Mouse (Mus musculus): Measurements from ENCODE around the gene Hsp90b1.
"Not testable (repeated sequence)": the region's sequence is repeated elsewhere in the genome, so short reads cannot be mapped to it uniquely, and the experiment has no call there.

Hsp90b1 gene

DNA sequence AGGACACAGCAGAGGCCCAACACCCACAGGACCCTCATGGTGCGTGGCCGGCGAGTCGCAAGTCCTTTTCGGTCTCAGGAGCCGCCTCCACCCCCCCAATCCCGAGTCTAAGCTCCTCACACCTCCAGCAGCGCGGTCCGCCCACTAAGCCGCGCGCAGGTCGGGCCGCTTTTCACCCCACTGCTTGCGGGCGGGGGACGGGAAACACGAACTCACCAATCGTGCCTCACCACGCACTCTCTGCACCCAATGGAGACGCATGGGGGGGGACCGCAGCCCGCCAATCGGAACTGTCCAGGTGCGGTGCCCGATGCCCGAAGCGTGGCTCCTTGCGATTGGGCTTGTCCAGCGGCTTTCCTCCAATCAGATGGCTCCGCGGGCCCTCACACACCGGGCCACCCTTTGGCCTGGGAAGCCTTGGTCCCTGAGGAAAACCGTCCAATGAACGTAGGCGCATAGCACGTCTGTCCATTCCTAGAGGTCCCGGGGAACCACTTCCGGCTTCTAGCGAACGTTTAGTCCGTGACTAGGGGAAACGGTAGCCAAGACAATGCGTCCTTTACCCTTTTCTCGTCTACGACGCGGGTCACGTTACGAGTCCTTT is at the start of gene Hsp90b1, which contains the start of gene Ttc41:
Gene Hsp90b1 (minus strand): TSS at position 192 of the 604 bp plus-strand sequence.
Gene Ttc41 (plus strand): TSS at position 494 of the 604 bp plus-strand sequence.
- DNase-seq = peak; percentile 99

DNA sequence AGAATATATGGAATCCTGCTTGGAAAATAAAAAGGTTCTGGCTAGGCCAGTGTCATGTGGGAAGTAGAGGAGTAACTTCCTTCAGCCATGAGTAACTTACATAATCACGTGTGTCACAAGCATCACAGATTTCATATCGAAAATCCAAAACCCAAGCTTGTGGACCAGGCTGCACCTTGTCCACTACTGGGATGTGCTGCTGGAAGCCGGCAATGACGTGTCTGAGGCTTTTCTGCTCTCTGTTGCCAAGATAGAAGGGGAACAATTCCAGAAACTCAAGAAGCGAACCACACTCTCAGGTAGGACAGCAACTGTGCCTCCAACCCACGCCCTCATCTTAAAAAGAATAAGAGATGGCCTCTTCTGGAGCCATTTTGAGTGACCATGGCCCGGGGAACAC is 39.0 kb upstream of the Hsp90b1 start:
- DNase-seq = no peak

DNA sequence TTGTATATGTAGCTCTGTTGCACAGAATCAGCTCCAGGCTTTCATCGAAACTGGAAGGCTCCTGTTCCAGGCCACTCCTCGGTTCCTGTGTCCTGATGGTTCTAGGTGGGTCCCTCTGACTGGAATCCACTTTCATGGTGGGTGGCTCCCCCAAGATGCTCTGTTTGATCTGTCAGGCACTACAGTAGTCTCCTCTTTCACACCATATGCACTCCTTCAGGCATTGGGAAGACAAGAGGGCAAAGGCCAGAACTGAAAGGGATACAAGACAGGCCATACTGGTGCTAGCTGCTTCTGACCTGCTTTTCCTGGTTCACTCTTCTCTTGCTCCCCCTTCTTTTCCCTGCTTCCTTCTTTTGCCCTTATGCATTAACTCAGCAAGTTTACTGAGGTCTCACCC is 37.6 kb upstream of the Hsp90b1 start:
- no peak for DNase-seq

DNA sequence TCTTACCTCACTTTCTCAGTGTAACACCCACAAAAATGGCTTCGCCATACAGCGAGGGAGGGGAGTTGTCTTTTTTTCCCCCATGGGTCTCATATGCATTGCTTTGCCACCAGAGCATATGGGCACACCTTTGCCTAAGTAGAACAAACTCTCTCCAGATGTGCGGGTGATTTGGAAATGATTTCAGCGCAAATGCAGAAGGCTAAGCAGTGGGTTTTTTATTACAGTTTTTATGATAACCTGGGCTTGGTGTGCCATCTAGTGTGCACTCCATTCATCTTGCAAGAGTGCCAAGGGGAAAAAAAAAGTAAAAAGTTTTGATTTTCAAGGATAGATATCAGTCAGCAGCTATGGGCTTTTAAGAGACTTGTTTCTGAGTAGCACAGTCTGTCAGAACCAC is 29.7 kb upstream of the Hsp90b1 start:
- no peak for DNase-seq

DNA sequence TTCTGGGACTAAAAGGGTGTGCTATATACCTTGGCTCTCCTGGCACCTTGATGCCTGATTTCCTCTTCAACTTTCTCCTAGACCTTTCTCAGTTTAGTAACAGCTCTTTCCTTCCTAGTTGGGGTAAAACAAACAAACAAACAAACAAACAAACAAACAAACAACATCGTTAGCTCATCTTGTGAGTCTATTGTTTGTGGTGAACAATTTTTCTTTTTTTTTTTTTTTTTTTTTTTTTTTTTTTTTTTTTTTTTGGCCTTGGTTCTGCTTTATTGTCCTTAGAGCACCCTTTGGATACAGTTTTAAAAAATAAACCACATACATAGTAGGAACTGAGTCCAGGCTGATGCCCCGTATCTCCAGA is 26.2 kb upstream of the Hsp90b1 start:
- no peak for DNase-seq

DNA sequence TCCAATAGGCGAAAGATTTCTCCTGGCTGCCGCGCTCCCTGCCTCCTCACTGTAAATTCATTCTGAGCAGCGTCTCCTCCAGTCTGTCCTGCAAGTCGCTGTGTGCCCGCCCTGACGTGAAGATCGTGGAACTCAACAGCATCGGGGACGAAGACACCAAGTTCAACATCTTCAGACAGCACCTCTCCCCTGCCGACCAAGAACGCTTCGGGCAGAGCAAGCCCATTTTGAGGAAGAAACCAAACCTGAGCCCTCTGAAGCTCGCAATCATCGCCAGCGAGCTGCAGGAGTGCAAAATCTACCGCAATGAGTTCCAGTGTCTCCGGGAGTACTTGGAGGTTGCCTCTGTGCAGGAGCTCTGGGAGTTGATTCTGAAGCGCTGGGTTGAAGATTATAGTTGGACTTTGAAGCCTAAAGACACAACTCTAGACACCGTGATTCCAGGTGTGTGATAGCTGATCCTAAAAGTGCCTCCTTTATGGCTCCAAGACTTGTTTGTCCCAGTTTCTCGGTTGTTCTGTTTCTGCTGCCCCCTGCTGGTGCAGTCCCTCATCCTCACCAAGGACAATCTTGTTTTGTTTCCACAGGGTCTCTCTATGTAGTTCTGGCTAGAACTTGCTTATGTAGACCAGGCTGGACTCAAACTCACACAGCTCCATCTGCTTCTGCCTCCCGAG is 25.7 kb upstream of the Hsp90b1 start:
- peak; percentile 87 for DNase-seq

DNA sequence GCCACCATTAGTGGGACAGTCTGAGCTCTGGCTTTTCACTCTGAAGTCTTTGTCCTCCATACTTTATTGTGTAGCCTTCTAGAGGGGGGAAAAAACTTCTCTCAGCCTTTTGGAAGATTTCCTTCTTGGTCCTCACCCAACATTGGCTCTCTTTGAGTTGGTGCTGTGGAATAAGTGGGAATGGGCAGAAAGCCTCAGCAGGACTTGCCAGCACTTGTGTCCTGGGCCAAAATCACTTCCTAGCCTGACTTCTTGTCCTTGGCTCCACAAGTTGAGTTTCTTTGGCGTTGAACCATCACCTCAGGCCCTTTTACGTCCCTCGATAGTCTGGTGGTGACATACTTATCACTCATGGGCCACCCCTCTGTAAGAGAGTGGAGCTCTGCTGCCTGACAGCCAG is 22.9 kb upstream of the Hsp90b1 start:
- DNase-seq = no peak

DNA sequence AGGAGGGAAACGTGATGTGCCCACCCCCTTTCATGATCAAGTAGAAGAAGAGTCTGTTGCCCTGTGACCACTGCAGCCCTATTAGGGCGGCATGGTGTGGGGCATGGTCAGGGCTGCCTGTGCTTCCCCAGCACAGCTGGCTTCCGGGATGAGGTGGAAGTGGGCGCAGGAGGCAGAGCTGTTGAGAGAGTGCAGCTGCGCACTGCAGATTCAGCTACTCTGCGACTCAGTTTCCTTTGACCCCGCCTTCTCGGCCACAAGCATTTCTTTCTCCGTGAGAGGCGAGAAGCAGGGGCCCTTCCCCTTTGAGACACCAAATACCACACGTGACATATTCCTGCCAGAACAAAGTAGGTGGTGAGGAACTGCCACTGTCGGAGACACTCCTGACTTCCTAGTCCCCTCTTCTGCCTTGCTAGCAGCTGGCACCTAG is 22.3 kb upstream of the Hsp90b1 start:
- DNase-seq = peak; percentile 22

DNA sequence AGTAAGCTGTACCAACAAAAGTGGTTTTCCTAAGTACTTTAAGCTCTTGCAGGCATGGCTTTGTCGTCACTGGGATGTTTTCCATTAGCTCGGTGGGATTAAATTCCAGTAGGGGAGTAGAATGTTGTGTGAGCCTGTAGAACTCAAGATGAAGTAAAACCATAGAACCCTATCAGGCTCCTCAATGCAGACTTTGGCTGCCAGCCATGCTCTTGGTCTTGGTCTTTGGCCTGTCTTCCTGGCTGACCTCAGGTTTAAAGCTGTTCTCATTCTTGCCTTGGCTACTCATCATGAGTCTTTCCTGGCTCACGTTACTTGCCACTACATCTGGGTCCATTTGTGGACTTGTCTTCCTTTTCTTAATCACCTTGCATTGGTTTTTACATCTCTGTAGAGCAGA is 6.8 kb upstream of the Hsp90b1 start:
- peak; percentile 65 for DNase-seq

DNA sequence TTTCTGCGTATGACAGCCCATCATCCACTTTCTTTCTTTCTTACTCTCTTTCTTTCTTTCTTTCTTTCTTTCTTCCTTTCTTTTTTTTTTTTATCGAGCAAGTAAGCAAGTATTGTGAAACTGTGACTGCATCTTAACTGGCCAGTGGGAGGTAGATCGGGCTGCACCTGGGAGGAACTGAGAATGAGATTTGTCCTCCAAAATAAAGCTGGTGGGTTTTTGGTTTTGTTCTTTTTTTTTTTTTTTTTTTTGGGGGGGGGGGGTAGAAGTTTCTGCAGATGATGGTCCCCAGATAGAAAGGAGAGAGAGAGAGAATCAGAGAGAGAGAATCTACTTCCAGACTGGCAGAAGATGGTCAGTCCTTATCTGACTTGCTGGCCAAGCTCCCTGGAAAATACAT is 1.8 kb upstream of the Hsp90b1 start:
- no peak for DNase-seq

DNA sequence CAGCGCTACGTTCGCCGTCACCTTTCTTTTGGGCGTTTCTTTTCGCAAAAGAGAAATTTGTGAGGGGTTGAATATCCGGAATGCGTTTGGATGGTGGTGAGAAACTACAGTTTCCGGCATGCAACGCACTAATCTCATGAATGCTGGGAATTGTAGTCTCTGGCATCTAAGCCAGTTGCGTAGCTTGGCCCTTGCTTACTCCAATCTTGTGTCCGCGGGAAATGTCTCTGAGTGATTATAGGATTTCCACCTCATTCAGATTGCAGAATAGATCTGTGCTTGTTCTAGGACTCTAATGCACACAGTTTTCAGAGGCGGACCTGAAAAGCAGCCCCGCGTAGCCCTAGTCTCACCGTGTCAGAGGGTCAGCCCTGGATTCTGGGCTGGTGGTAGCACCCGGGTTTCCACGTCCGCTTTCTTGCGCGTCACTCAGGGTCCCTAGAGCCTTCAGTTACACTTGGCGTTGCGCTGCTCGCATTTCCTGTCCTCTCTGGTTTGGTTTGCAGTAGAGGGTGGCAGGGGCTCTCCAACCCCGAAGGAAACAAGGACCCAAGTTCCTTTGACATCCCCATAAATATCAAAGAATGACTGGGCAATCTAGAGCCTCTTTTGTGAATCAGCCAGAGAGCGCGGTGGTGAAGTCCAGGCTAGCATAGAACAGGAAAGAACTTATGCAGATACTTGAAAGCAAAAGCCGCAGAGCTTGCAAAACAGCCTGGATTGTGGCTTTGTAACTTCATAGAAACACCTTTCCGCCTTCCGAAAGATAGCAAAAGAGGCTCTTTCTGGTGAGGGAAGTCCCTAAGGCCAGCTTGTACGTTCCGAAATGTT is 828 bp upstream of the Hsp90b1 start:
- DNase-seq = peak; percentile 92

DNA sequence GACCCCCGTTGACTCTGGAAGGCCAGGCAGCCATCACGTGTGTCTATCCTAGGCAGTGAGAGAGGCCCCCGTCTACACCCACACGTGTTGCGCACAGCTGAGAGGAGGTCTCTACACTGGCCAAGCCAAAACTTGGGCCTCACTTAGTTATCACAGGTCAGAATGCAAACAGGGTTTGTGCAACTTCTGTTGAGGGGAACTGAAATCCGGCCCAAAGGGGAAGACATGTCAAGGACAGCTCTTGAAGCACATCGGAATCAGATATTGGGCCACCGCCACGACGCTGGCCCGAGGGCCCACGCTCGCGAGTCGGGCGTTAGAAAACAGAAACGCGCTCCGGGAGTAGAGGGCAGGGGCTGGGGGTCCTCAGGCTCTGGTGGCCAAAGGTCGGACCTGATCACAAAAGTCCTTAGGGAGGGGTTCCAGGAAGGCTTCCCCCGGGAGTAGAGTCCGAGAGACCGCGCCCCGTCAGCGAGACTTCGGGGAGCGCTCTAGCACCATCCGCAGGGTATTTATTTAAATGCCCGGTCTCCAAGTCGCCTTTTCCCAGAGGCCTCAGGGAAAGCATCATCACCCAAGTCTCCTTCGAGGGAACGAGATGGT is 619 bp downstream of the Hsp90b1 start:
- no peak for DNase-seq

DNA sequence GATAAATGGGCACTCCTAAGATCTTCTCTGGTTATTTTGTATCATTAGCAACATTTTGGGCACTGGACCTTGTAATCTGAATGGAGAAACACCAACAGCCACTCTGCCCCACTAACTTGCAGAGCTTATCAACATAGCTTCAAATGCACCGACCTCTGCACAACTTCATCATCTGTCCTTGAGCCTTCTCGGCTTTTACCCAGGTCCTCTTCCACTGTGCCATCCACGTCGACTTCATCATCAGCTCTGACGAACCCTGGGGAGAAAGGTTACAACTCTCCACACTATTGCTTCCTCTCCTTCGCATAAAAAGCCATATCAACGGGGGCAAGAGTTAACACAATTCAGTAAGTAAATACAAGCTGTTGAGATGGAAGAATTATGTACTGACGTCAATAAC is 1.2 kb downstream of the Hsp90b1 start:
- DNase-seq = no peak

DNA sequence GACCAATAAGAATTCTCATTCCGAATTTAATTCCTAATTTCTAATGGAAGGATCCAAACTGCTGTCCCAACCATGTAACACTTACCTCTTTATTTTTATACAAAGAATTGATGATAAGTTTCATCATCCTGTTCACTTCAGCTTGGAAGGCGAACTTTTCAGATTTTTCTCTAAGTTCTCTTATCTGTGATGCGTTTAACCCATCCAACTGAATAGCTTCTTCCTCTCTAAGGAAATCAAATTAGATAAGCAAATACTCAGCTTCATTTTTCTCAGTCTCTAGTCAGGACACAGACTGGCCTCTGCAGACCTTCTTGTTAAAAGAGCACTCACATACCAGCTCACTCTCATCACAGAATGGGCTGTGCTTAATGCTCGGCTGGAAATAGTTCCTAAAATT is 1.9 kb downstream of the Hsp90b1 start:
- DNase-seq = no peak

DNA sequence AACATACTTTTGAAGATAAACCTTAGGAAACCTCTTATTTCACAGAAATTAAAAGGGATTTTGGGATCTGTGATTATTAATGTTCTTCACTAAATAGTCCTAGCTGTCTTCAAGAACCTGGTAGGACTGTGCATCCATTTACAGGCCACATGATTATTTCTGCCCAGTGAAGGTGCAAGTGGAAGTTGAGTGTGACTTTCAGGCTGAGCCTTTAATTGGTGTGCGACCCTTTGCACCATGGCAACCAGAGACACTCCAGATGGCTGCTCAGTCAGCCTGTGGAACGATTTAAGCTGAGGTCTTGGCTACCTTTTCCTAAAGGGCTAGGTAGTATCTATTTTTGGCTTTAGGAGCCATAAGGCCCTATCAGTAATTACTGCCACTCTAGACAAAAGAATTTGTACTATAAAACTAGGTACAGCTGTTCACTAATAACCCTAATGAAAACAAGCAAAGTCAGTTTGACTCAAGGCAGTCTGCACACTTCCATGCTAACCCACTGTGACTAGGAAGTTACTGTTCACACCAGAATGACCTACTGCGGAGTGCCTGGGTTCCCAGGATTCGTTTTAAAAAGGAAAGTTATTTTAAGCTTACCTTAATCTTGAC is 2.9 kb downstream of the Hsp90b1 start:
- DNase-seq = no peak

DNA sequence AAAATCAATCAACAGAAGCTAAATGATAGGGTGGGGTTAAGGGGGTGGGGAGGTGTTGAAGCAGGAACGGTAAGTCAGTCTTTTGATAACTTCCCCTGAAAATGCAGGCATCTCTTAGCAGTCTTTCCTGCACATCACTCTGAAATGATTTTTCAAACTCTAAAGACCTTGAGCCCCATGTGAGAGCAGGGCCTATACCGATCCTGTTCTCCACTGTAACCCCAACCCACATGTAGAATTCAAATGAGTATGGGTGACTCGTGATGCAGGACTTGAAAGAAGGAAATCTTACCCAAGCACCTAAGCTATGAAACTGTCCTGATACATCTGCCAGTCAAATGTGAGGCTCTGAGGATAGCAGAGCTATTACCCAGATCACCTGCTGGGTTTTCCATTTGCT is 4.3 kb downstream of the Hsp90b1 start:
- DNase-seq = no peak

DNA sequence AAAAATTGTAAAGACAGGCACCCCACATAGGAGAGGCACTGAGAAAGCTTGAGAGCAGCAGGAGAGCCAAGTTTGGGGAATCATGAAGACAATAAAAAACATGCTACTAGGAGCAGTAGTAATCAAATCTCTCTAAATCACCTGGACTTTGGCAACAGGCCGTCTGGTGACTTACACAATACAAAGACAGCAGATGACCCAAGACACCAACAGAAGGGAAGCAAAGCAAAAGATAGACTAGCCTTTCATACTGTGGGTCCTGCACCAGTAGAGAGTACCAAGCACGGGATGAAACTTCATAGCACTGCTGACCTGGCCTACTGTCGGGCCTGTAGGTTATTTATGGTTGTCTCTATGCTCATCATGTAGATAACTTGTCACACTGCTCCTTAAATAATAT is 5.1 kb downstream of the Hsp90b1 start:
- DNase-seq = no peak

DNA sequence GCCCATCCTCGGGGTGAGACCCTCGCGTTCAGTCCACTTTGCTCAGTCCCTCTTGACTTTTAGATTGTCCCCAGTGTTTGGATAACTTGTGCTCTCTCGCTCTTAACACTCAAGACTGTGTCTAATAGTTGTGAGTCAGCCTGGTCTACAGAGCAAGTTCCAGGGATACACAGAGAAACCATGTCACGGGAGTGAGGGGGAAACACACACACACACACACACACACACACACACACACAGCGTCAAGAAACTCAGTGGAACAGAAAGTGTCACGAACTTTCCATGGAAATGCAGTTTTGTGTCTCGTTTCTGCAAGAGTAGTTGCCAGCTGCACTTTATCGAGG is 19.3 kb downstream of the Hsp90b1 start:
- not testable (repeated sequence) for DNase-seq

DNA sequence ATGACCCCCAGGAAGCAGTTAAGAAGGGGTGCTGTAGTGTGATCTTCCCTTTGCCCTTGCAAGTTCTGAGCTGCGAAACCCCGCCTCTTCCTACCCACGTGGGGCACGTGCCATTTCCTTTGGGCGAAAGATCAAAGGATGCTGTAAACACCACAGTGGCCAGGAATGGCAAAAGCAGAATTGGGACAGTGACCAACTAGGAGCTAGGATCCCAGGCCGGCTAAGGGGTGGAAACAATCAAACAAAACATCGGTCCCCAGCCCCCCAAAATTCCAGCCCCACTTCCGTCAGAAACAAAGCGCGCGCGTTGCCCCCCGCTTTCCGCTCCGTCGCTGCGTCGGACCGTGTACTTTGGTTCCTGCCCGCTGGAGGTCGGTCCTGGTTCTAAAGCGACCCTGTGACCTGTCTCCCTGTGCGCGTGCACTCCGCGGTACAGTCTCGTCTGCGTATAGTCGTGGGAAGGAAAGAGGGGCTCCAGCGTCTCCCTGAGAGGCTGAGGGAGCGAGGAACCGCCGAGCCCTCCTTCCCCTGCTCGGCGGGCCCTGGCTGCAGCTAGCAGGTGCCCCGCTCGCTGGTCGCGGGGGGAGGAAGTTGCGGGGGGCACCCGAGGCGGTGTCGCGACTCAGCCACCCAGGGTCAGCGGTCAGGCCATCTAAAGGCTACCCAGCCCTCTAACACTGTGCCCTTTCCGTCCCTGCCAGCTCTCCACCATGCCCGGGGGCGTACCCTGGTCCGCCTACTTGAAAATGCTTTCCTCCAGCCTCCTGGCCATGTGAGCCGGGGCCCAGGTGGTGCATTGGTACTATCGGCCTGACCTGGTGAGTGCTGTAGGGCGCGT is 19.9 kb downstream of the Hsp90b1 start:
- peak; percentile 81 for DNase-seq

DNA sequence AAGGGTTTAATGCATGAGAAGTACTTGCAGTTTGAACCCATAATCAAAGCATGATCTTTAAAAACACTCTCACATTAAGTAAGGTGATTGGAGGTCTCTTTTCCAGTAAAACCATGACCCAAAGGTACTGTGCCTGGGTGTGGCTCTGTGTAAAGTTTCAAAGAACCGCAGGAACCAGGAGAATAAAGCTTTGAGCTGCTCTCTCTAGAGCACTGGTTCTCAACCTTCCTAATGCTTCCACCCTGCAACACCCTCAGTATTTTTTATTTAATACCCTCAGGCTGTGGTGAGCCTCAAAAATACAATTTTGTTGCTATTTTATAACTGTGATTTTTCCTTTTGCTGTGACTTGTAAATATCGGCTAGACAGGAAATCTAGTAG is 20.5 kb downstream of the Hsp90b1 start:
- not testable (repeated sequence) for DNase-seq

DNA sequence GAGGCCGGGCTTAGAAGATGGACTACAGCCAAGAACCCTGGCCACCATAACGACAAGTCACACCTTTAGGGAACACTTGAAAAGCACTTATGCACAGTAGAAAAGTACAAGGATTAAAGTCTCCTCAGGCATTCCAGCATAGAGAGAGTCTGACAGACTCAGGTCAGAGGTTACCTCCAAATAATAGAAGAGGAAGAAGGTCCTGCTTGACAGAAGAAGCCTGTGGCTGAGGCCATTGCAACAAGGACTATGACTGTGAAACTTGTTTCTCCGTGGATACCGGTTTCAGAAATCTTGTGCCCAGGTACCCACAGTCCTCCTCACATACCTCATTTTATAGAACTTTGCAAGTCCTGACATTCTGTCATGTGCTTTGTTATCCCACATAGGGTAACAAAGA is 34.8 kb downstream of the Hsp90b1 start:
- DNase-seq = not testable (repeated sequence)

Measured in kidney, postnatal 14 days (tissue).